Mouse (Mus musculus): Measurements from ENCODE around the gene Ptprr.

DNA sequence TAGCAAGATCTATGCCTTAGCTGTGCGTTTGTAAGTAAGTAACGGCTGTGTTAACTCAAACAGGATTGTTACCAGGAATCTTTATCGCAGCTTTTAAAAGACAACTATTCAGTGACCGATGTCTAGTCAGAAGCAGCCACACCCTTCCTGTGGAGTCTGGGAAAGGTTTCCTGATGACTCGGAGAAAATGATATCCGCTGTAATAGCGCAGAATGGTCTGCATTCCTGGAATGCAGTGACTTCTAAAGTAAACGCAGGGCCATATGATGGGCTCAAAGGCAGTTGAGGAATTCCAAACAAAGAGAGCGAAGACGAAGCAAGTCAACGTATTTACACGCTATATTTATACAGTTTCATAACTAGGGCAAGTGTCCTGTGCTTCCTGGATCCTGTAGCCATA is 279.8 kb downstream of the Ptprr start:
- no peak for TF ChIP-seq POLR2A (IDR thresholded peaks at IDR 0.05; ENCODE audit: control insufficient read depth, low read depth, low read length)
- TF ChIP-seq CTCF (IDR thresholded peaks at IDR 0.05; ENCODE audit: control insufficient read depth, insufficient read depth, insufficient replicate concordance, low read depth, low read length), result no peak
